Mouse (Mus musculus) heart, embryonic 16.5 days (tissue): Measurements from ENCODE around the gene Dusp12. TPM values are rescaled to one million over a fixed set of nuclear protein-coding genes. Genes with fewer than 3 reads are reported as not detected.

ENCODE experiments used
- ATAC-seq: fragments of 200-750 bp; cut with Nextera tagmentation; replicated peaks from 2 replicates; pipeline ENCODE4 v1.8.0; 2017; ENCODE audit warnings: moderate number of reproducible peaks; ENCODE audit not compliant: insufficient read depth, low FRiP score; ENCODE audit errors: extremely low read depth
- H3K27ac ChIP-seq: fragments of 300-500 bp; sonication (generic); 2 replicates; pipeline ENCODE4 v1.5.1; 2014; ENCODE audit warnings: mild to moderate bottlenecking, low read length, control low read depth, moderate library complexity
- H3K27me3 ChIP-seq: fragments of 300-500 bp; sonication (generic); 2 replicates; pipeline ENCODE4 v1.6.1; 2014; ENCODE audit warnings: low read length, mixed read lengths; ENCODE audit not compliant: control insufficient read depth, insufficient read depth
- H3K36me3 ChIP-seq: fragments of 300-500 bp; sonication (generic); 2 replicates; pipeline ENCODE4 v1.6.1; 2014; ENCODE audit not compliant: control insufficient read depth, insufficient read depth
- H3K4me1 ChIP-seq: fragments of 300-500 bp; sonication (generic); 2 replicates; pipeline ENCODE4 v1.6.1; 2014; ENCODE audit warnings: low read length, mixed read lengths; ENCODE audit not compliant: control insufficient read depth, insufficient read depth
- H3K4me2 ChIP-seq: fragments of 300-500 bp; sonication (generic); 2 replicates; pipeline ENCODE4 v1.6.1; 2014; ENCODE audit warnings: low read depth, mild to moderate bottlenecking, control low read depth, low read length
- H3K4me3 ChIP-seq: fragments of 300-500 bp; sonication (generic); 2 replicates; pipeline ENCODE4 v1.5.1; 2014; ENCODE audit warnings: mild to moderate bottlenecking, control low read depth, low read length
- H3K9ac ChIP-seq: fragments of 300-500 bp; sonication (generic); 2 replicates; pipeline ENCODE4 v1.6.1; 2014; ENCODE audit warnings: low read length, control low read depth
- H3K9me3 ChIP-seq: fragments of 300-500 bp; sonication (generic); replicated peaks from 2 replicates; pipeline ENCODE4 v1.6.1; 2016; ENCODE audit warnings: low read length; ENCODE audit not compliant: control insufficient read depth
- WGBS: fragments of 180-500 bp; shearing (Covaris S2); extraction: QIAGEN DNeasy Blood & Tissue Kit; methylation state at CpG from one replicate; pipeline ENCODE4 v1.1.7; 2014; 5-methylcytosine and 5-hydroxymethylcytosine counted together
- polyA plus RNA-seq: library from polyadenylated mRNA; unstranded; fragments of >200 nt; fragmentation: Nextera tagmentation; extraction: Ambion mirVana; gene quantifications from 2 replicates; pipeline ENCODE4 v1.2.1, GENCODE M21; 2015

Gene Dusp12
- polyA plus RNA-seq, 1 experiment from 2014 or later, result 22.1 TPM

DNA sequence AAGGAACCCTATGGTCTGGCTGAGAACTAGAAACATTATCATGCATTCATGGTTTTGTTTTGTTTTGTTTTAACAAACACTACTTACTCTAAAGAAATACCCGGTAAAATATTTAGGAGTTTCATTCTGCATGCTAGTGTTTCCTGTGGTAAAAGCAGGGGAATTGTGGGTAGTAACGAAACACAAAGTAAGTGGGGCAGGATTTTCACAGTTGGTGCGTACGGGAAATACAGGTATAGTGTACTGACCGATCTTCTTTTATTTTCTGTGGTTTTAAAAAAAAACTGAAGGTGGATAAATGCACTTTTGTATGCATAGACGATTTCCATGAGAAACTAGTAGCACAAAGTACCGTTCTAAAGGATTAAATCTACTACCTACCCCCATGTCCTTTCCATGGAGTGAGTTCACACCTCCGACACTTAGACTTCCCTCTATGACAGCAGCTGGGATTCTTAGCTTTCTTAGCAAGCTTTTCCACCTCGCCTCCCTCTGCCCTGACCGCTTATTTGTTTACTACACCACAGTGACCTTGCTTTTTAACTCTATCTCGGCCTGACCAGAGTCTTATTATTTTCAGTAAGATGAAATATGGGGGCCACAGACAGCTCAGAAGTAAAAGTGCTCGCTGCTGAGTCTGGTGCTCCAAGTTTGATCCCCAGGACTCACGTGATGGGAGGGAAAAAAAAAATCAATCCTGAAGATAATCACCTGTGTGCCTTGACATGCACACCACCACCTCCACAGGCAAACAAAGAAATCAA is 23.5 kb downstream of the Dusp12 start:
- WGBS, result 70% methylated on average over 13 of the region's 13 CpGs
- no peak for ATAC-seq
- H3K9ac ChIP-seq, result no peak overlapping the region
- no peak overlapping the region for H3K4me2 ChIP-seq
- H3K27me3 ChIP-seq, result no peaks in the 10 kb centered on the region
- no peaks in the 10 kb centered on the region for H3K9me3 ChIP-seq
- H3K36me3 ChIP-seq, result no peaks in the 10 kb centered on the region
- no peak overlapping the region for H3K27ac ChIP-seq
- H3K4me1 ChIP-seq, result peaks cover 19% of the 10 kb centered on the region
- H3K4me3 ChIP-seq, result no peak overlapping the region

DNA sequence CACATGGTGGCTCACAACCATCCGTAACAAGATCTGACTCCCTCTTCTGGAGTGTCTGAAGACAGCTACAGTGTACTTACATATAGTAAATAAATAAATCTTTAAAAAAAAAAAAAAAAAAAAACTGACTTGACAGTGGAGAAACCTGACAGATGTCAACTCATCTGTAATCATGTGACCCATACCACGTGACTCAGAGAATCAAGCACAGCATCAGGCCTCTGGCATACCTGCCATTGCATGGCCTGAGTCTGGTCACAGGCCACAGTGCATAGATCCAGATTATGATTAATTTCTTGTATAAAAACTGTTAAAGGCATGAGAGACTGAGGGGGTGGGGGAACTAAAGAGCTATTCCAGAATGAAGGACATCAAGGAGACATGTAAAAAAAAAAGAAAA is 26.5 kb downstream of the Dusp12 start:
- ATAC-seq, result no peak
- no peaks in the 10 kb centered on the region for H3K36me3 ChIP-seq
- 80% methylated on average over 2 of the region's 2 CpGs for WGBS

DNA sequence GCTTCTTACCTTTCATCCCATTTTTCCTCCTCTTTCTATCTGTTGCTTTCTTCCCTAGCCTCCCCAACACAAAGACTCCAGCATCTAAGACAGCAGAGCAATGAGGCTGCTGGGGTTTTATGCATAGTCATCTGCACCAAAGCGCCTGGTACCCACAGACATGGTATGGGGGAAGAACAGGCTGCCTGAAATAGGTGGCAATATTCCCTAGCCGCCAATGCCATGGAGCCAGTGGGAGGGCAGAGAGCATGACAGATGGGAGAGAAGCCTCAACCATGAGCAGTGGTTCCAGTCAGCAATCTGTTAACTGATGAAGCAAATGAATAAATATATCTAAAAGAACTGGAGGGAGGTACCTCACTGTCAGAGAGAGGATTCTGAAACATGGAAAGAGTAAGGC is 28.0 kb downstream of the Dusp12 start:
- H3K27ac ChIP-seq, result no peak overlapping the region
- no peak overlapping the region for H3K9ac ChIP-seq
- H3K4me3 ChIP-seq, result no peak overlapping the region
- no peak for ATAC-seq
- H3K36me3 ChIP-seq, result no peaks in the 10 kb centered on the region; the same call in 1 of the 2 replicates
- no peaks in the 10 kb centered on the region for H3K27me3 ChIP-seq
- 80% methylated on average over 2 of the region's 2 CpGs for WGBS
- no peak overlapping the region for H3K4me2 ChIP-seq
- H3K4me1 ChIP-seq, result peaks cover 4% of the 10 kb centered on the region
- H3K9me3 ChIP-seq, result no peaks in the 10 kb centered on the region

More for the DNA sequence above, 26.5 kb downstream of the Dusp12 start:
- Histone ChIP-seq H3K4me3 (no peak overlapping the region), H3K9me3 (no peaks in the 10 kb centered on the region), H3K27ac (no peak overlapping the region), H3K4me1 (peaks cover 6% of the 10 kb centered on the region), H3K4me2 (no peak overlapping the region), H3K9ac (no peak overlapping the region), H3K27me3 (no peaks in the 10 kb centered on the region)

DNA sequence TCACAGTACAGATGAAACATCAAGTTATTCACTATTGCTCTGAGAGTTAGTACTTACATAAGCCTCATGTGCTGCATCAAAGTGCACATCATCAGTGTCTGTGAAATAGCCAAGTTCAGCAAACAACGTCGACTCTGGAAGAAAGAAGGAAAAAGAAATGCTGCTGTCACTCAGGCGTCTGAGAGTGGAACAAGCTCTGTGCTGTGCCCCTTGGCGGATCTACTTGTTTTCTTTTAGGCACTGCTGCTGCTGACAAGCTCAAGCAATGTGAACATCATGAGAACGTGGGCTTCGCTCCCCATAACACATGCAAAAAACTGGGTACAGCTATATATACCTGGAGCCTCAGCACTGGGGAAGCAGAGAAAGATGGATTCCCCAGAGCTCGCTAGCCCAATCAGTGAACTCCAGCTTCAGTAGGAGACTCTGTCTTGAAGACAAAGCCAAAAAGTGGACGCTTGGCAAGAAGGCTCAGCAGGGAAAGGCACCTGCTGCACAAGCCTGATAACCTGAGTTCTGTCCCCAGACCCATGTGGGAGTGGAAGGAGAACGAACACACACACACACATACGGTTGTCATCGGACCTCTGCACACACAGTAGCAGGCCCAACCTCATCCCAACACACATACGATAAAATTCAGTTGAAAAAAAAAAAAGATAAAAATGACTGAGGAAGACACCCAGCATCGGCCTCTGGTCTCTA is 30.1 kb downstream of the Dusp12 start:
- Histone ChIP-seq H3K4me3 (no peak overlapping the region), H3K9me3 (no peaks in the 10 kb centered on the region), H3K9ac (no peak overlapping the region), H3K27ac (no peak overlapping the region), H3K36me3 (peaks cover 3% of the 10 kb centered on the region; the same call in 1 of the 2 replicates), H3K4me2 (no peak overlapping the region), H3K27me3 (no peaks in the 10 kb centered on the region), H3K4me1 (peaks cover 8% of the 10 kb centered on the region; the same call in 1 of the 2 replicates)
- no peak for ATAC-seq
- 77% methylated on average over 13 of the region's 13 CpGs for WGBS

DNA sequence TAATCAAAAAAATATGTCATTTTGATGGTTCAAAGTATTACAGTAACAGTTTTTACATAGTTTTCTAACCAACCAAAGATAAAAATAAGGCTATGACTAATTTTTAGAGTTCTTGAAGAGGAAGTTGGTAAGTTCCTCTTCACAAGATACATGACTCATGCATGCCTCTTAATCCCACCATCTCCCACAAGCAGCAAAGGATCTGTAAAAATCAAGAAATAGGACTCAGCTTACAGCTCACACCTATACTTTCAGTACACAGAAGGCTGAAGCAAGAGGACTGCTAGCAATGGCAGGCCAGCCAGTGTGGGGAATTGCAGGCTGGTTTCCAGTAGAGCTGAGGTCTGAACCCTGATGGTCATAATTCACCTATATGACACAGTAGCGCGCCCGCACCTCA is 31.7 kb downstream of the Dusp12 start:
- Histone ChIP-seq H3K4me3 (no peak overlapping the region), H3K4me1 (peaks cover 13% of the 10 kb centered on the region; the same call in 1 of the 2 replicates), H3K36me3 (peaks cover 4% of the 10 kb centered on the region; the same call in 1 of the 2 replicates), H3K27me3 (no peaks in the 10 kb centered on the region), H3K4me2 (no peak overlapping the region), H3K27ac (no peak overlapping the region), H3K9ac (no peak overlapping the region), H3K9me3 (no peaks in the 10 kb centered on the region)
- no peak for ATAC-seq
- WGBS, result 94% methylated on average over 3 of the region's 3 CpGs

DNA sequence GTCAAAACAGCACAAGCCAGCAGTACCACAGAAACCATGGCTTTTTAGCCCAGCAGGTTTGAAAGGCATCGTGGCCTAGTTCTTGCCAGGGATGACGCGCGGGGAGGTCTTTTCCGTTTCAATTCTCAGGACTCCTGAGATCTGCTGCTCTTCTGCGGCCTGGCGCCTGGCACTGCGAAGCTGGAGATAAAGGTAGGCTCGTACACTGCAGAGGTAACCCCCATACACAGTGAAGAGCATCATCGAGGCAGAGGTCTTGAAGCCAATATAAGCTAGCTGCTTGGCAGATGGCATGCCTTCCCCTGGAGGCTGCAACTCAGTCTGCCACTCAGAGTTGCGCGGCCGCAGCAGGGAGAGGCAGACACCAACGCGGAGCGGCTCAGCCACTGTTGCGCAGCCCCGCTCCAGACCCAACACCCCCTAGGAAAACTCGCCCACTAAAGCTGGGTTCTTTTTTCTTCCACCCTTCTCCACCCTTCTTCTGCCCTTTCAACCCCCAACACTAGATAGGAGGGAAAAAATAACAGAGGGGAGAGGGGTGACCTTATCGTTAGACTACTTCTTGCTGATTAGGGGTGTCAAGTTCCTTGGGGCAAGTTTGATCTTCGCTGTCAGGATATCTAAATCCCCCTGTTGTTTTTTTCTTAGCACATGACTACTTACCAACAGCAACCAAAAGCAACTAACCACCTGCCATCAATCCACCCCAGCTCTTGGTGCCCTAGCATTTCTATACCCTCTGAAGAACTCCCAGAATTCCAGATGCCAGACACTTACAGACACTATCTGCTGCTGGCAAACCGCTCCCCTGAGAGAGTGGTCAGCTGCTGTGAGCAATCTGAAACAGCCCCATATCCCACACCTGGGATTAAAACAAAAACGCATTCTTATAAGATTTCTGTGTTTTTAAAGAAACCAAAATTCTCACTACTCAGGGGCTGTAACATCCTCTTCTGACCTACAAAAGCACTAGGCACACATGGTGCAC is 34.4 kb downstream of the Dusp12 start:
- no peaks in the 10 kb centered on the region for H3K27me3 ChIP-seq
- 56% methylated on average over 23 of the region's 23 CpGs for WGBS
- 0 out of 2 replicates have a peak overlapping the region, but pooled peaks have one; percentile 10 for H3K27ac ChIP-seq
- H3K9ac ChIP-seq, result 0 out of 2 replicates have a peak overlapping the region, but pooled peaks have one; percentile 15
- peak overlapping the region; percentile 1 for H3K4me2 ChIP-seq
- 0 out of 2 replicates have a peak, but pooled peaks have one; percentile 52 for ATAC-seq
- H3K4me3 ChIP-seq, result no peak overlapping the region
- peaks cover 4% of the 10 kb centered on the region; the same call in 1 of the 2 replicates for H3K36me3 ChIP-seq
- H3K9me3 ChIP-seq, result no peaks in the 10 kb centered on the region
- peaks cover 16% of the 10 kb centered on the region for H3K4me1 ChIP-seq

DNA sequence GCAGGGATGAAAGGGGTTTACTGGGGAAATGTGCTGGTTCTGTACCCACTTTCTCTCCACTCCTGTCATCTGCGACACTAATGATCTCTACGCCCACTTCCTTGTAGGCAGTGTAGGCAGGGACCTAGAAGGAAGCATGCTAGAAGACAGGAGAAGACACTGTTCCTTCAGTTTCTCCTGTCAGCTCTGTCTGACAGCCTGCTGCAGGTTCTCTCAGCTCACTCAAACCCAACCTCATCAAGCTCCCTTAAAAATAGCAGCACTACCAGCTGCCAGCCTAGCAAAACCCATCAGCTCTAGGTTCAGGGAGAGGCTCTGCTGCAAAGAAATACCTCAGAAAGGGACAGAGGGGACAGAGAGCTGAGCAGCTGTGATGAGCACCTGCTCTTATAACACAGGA is 35.3 kb downstream of the Dusp12 start:
- Histone ChIP-seq H3K36me3 (peaks cover 4% of the 10 kb centered on the region; the same call in 1 of the 2 replicates), H3K4me3 (no peak overlapping the region), H3K4me1 (peaks cover 23% of the 10 kb centered on the region), H3K9ac (no peak overlapping the region), H3K27ac (no peak overlapping the region; the same call in 1 of the 2 replicates), H3K4me2 (no peak overlapping the region), H3K9me3 (no peaks in the 10 kb centered on the region), H3K27me3 (no peaks in the 10 kb centered on the region)
- no peak for ATAC-seq
- WGBS, result 100% methylated on average over 2 of the region's 2 CpGs

DNA sequence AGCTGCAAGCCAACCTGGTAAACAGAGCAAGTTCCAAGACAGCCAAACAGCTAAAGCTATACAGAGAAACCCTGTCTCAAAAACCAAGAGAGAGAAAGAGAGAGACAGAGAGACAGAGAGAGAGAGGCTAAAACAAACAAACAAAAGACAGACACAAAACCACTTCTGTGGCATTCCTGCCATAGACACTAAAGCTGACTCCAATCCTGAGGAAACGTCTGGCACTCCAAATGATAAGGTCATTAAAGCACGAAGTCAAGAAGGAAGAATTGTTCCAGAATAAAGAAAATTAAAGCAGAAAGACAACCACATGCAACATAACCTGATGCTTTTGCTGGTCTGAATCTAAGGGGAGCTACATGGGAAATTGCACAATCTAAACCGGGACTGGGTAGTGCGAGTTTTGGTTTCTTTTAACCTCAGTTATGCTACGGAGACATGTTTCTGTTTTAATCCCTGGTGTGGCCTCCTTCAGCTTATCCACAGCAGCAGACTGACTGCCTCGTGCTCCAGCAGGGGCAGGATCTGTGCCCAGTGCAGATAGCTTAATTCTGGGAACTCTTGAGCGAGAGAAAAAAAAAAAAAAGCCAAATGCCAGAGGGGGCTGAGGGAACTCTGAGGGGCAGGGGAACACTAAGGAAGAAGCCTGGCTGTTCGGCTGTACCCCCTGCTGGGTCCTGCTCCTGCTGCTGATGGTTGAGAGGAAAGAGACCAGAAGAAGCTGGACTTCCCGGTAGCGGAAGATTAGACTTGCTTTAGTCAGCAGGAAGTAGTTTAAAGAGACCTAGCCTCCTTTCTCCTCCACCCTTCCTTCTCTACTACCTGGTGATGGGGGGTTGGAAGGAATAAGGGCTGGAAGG is 39.7 kb downstream of the Dusp12 start:
- 18% methylated on average over 10 of the region's 10 CpGs for WGBS
- Histone ChIP-seq H3K27me3 (no peaks in the 10 kb centered on the region), H3K9ac (peak overlapping the region; percentile 52), H3K4me1 (peaks cover 19% of the 10 kb centered on the region), H3K27ac (peak overlapping the region; percentile 76), H3K4me2 (peak overlapping the region; percentile 46), H3K36me3 (peaks cover 6% of the 10 kb centered on the region; the same call in 1 of the 2 replicates), H3K9me3 (no peaks in the 10 kb centered on the region), H3K4me3 (peak overlapping the region; percentile 23; the same call in 1 of the 2 replicates)
- ATAC-seq, result peak; percentile 64
